Mouse (Mus musculus) mouse trophoblast stem cell (cell line): ENCODE results near the gene Vmn1r115.
"Not testable (repeated sequence)": the region's sequence is repeated elsewhere in the genome, so short reads cannot be mapped to it uniquely, and the experiment has no call there.

Experiments used
- in situ Hi-C, 2 experiments: fragments of 300-500 bp; cut with MseI, MboI; formaldehyde crosslinking; loops; 2 replicates in 1 of 2; 3 replicates in 1 of 2; pipeline ENCODE4 v1.15.1; 2025

Gene Vmn1r115

GRCm38 (mm10) chr7:20844885-20845284 lies at the start of gene Vmn1r115:
Gene Vmn1r115 (minus strand): TSS chr7:20844985.
- in situ Hi-C loops = not testable (repeated sequence)

DNA sequence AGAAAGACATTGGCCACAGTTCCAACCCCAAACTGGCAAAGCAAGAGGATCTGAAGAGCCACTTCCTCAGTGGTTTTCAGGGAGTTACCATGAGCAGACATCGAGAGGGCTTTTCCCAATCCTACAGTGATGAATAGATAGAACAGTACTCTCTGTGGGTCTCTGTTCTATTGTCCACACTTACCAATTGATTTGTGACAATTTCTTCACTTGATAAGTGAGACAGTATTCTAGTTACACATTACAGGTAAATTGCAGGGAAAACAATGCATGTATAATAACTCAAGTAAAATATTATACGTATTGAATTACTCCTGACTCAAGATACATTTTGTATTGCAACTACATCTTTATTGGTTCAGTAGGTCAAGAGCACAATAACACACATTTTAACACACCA lies 39.2 kb upstream of the Vmn1r115 start, which contains the start of gene Vmn1r117:
Gene Vmn1r117 (minus strand): TSS at position 101 of the 400 bp plus-strand sequence.
- in situ Hi-C loops = not testable (repeated sequence)

- in situ Hi-C loops = not testable (repeated sequence)
Observed at GRCm38 (mm10) chr7:20871956-20872355, 27.2 kb upstream of the Vmn1r115 start, which contains the start of gene Vmn1r116. Gene Vmn1r116 (plus strand): TSS chr7:20872256.

DNA sequence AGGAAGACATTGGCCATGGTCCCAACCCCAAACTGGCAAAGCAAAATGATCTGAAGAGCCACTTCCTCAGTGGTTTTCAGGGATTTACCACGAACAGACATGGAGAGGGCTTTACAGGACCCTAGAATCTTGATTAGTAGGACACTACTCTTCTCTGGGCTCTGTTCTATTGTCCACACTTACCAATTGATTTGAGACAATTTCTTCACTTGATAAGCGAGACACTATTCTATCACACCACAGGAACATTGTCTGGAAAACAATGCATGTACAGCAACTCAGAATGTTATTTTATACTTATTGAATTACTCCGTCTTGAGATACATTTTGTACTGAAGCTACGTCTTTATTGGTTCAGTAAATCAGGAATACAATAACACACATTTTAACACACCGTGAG lies 32.7 kb downstream of the Vmn1r115 start, which contains the start of gene Vmn1r114:
Gene Vmn1r114 (minus strand): TSS at position 101 of the 400 bp plus-strand sequence.
- in situ Hi-C loops = not testable (repeated sequence)
